Mouse (Mus musculus) megakaryocyte, embryonic 14.5 days (primary cell): Measurements from ENCODE around the gene Apol9a. TPM values are rescaled to one million over a fixed set of nuclear protein-coding genes. Genes with fewer than 3 reads are reported as not detected.
"Not testable (repeated sequence)": the region's sequence is repeated elsewhere in the genome, so short reads cannot be mapped to it uniquely, and the experiment has no call there.

Experiments
- H3K27me3 ChIP-seq: replicated peaks from 2 replicates; pipeline ENCODE3; 2012; ENCODE audit warnings: inconsistent platforms
- H3K36me3 ChIP-seq: replicated peaks from 2 replicates; pipeline ENCODE3; 2012; ENCODE audit warnings: low read length, inconsistent platforms, mixed read lengths
- H3K4me1 ChIP-seq: 2 replicates; pipeline ENCODE4 v1.6.1; 2012; ENCODE audit warnings: inconsistent platforms
- H3K4me3 ChIP-seq: replicated peaks from 2 replicates; pipeline ENCODE3; 2012; ENCODE audit warnings: moderate library complexity, mild to moderate bottlenecking, inconsistent platforms
- H3K9me3 ChIP-seq: 2 replicates; pipeline ENCODE4 v1.6.1; 2012; ENCODE audit warnings: inconsistent platforms
- polyA plus RNA-seq: library from polyadenylated mRNA; stranded (reverse); fragments of >175 nt; gene quantifications from 2 replicates; pipeline ENCODE4 v1.2.3, GENCODE M21; 2012; ENCODE audit warnings: low replicate concordance; ENCODE audit not compliant: insufficient read depth

Gene Apol9a
- not detected in 2 replicates for polyA plus RNA-seq

GRCm38 (mm10) chr15:77411035-77411434 lies at the start of gene Apol9a:
Apol9a (minus strand) TSS chr15:77411135.
- not testable (repeated sequence) for H3K36me3 ChIP-seq, H3K4me1 ChIP-seq, H3K27me3 ChIP-seq, H3K9me3 ChIP-seq, H3K4me3 ChIP-seq

DNA sequence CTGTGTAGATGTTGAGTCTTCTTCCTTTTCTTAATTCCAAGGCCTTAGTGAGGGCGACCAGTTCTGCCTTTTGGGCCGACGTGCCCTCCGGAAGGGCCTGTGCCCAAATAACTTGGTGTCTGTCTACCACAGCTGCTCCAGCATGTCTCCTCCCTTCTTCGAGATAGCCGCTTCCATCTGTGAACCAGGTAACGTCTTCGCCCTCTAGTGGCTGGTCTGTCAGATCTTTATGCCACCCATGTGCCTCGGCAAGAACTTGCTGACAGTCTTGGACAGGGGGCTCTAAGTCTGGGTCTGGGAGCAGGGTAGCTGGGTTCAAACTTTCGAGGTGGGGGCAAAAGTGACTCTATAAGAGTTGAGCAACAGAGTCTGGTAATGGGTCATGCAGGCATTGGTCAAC lies 39.0 kb upstream of the Apol9a start:
- not testable (repeated sequence) for H3K4me3 ChIP-seq, H3K4me1 ChIP-seq, H3K9me3 ChIP-seq, H3K27me3 ChIP-seq, H3K36me3 ChIP-seq

GRCm38 (mm10) chr15:77447392-77447791 lies 36.5 kb upstream of the Apol9a start, which contains the start of gene Apol7b:
Apol7b (minus strand) TSS chr15:77447492.
- H3K9me3 ChIP-seq, H3K4me3 ChIP-seq, H3K4me1 ChIP-seq, H3K36me3 ChIP-seq, H3K27me3 ChIP-seq: not testable (repeated sequence)

DNA sequence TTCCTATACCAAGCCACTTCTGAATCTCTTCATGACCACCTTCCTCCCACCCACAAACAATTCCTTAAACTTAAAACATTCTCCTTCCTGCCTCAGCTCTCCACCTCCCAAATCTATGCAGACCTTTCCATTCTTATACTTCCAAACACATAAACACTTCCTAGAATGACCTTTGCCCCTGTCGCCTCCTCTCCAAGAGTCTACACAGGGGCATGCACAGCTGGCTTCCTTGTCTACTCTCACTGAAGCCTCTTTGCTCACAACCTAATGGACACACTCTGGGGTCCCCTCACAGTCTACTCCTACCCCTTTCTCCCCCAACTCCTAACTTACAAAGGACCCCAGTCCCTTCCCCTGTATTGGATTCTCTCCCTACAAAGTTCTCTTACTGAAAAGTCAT lies 34.7 kb upstream of the Apol9a start:
- H3K36me3 ChIP-seq, H3K4me3 ChIP-seq, H3K4me1 ChIP-seq, H3K9me3 ChIP-seq, H3K27me3 ChIP-seq: not testable (repeated sequence)

GRCm38 (mm10) chr15:77444746-77445145 lies 33.8 kb upstream of the Apol9a start:
- H3K27me3 ChIP-seq, H3K4me3 ChIP-seq, H3K4me1 ChIP-seq, H3K36me3 ChIP-seq, H3K9me3 ChIP-seq: not testable (repeated sequence)

- not testable (repeated sequence) for H3K9me3 ChIP-seq, H3K4me1 ChIP-seq
Measured at GRCm38 (mm10) chr15:77428690-77429448, 17.9 kb upstream of the Apol9a start.

GRCm38 (mm10) chr15:77422925-77423324 lies 12.0 kb upstream of the Apol9a start:
- not testable (repeated sequence) for H3K36me3 ChIP-seq, H3K9me3 ChIP-seq, H3K4me3 ChIP-seq, H3K27me3 ChIP-seq, H3K4me1 ChIP-seq

More at GRCm38 (mm10) chr15:77428690-77429448, 17.9 kb upstream of the Apol9a start:
- not testable (repeated sequence) for H3K4me3 ChIP-seq, H3K36me3 ChIP-seq, H3K27me3 ChIP-seq

- not testable (repeated sequence) for H3K9me3 ChIP-seq, H3K36me3 ChIP-seq, H3K4me3 ChIP-seq, H3K4me1 ChIP-seq, H3K27me3 ChIP-seq
Measured at GRCm38 (mm10) chr15:77419657-77420056, 8.7 kb upstream of the Apol9a start.

GRCm38 (mm10) chr15:77416655-77417333 lies 5.9 kb upstream of the Apol9a start:
- H3K36me3 ChIP-seq, H3K4me3 ChIP-seq: not testable (repeated sequence)

DNA sequence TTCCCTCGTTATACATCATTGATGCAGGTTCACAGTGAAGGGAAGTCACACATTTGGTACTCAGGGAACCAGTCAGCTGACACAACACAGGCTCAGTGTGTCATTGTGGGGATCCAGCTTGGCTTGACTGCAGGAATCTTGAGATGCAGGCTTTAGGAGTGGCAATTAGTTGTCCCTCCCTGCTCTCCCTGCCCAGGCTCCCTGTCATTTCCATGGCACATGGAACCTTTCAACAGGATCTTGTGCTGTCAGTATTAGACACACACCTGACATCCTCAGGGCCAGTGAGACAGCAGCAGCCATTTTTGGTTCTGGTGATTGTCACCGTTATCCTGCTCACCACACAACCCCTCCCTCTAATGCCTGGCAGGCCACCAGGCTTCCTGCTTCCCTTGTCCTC lies 4.7 kb upstream of the Apol9a start:
- not testable (repeated sequence) for H3K4me3 ChIP-seq, H3K27me3 ChIP-seq, H3K36me3 ChIP-seq, H3K4me1 ChIP-seq, H3K9me3 ChIP-seq

More at GRCm38 (mm10) chr15:77416655-77417333, 5.9 kb upstream of the Apol9a start:
- not testable (repeated sequence) for H3K4me1 ChIP-seq, H3K9me3 ChIP-seq, H3K27me3 ChIP-seq

- not testable (repeated sequence) for H3K4me3 ChIP-seq, H3K9me3 ChIP-seq, H3K36me3 ChIP-seq, H3K27me3 ChIP-seq, H3K4me1 ChIP-seq
Measured at GRCm38 (mm10) chr15:77412695-77413094, 1.8 kb upstream of the Apol9a start.

GRCm38 (mm10) chr15:77406370-77406769 lies 4.6 kb downstream of the Apol9a start:
- not testable (repeated sequence) for H3K4me3 ChIP-seq, H3K4me1 ChIP-seq, H3K9me3 ChIP-seq, H3K27me3 ChIP-seq, H3K36me3 ChIP-seq

- H3K36me3 ChIP-seq, H3K4me1 ChIP-seq, H3K9me3 ChIP-seq, H3K27me3 ChIP-seq, H3K4me3 ChIP-seq: not testable (repeated sequence)
Measured at GRCm38 (mm10) chr15:77399027-77399426, 11.9 kb downstream of the Apol9a start, which contains the start of gene Apol7a. Apol7a (minus strand) TSS chr15:77399110.

GRCm38 (mm10) chr15:77397450-77398132 lies 13.3 kb downstream of the Apol9a start:
- H3K4me1 ChIP-seq, H3K36me3 ChIP-seq, H3K27me3 ChIP-seq, H3K9me3 ChIP-seq, H3K4me3 ChIP-seq: not testable (repeated sequence)

GRCm38 (mm10) chr15:77393832-77394231 lies 17.1 kb downstream of the Apol9a start:
- H3K36me3 ChIP-seq, H3K4me3 ChIP-seq, H3K9me3 ChIP-seq: not testable (repeated sequence)

More at GRCm38 (mm10) chr15:77393832-77394231, 17.1 kb downstream of the Apol9a start:
- H3K27me3 ChIP-seq, H3K4me1 ChIP-seq: not testable (repeated sequence)
